Mouse (Mus musculus): ENCODE results near the gene Txndc8. TPM values are rescaled to one million over a fixed set of nuclear protein-coding genes. Genes with fewer than 3 reads are reported as not detected.

Gene Txndc8
- polyA plus RNA-seq, 2 experiments, result not detected

GRCm38 (mm10) chr4:58032714-58033113 is 23.8 kb upstream of the Txndc8 start:
- no peak overlapping the region for H3K4me3 ChIP-seq (ENCODE audit: insufficient read depth in 1 of 2, low read depth in 2 of 2, low read length in 2 of 2)
- no peak for ATAC-seq (ENCODE audit: insufficient read depth)
- DNase-seq (ENCODE audit: low read depth in 3 of 3, low spot score in 3 of 3), result no peak
- TF ChIP-seq EP300 (IDR thresholded peaks at IDR 0.05; ENCODE audit: low read depth), result no peak
- TF ChIP-seq CTCF (IDR thresholded peaks at IDR 0.05; ENCODE audit: low read depth), result no peak
- H3K9me3 ChIP-seq (ENCODE audit: control insufficient read depth, low read length), result no peaks in the 10 kb centered on the region
- 36% methylated on average over 1 of the region's 1 CpGs for whole genome bisulfite sequencing (ENCODE audit: insufficient replicate concordance)
- H3K9ac ChIP-seq (replicated peaks), result no peak overlapping the region
- H3K27me3 ChIP-seq (ENCODE audit: control insufficient read depth, insufficient read depth, low read length), result no peaks in the 10 kb centered on the region
- H3K4me1 ChIP-seq (replicated peaks; ENCODE audit: control insufficient read depth in 2 of 2, insufficient read depth in 2 of 2, low read length in 1 of 2), result no peaks in the 10 kb centered on the region; a peak in 1 of 4 replicates
- H3K4me2 ChIP-seq (ENCODE audit: low read depth), result no peak overlapping the region
- no peak overlapping the region for H3K27ac ChIP-seq
- no peaks in the 10 kb centered on the region for H3K36me3 ChIP-seq (replicated peaks; ENCODE audit: control insufficient read depth, insufficient read depth, low read depth)

GRCm38 (mm10) chr4:58003501-58003900 is 5.4 kb downstream of the Txndc8 start:
- Histone ChIP-seq H3K36me3 (replicated peaks; ENCODE audit: control insufficient read depth, insufficient read depth, low read depth) (no peaks in the 10 kb centered on the region), H3K27ac (no peak overlapping the region), H3K9me3 (ENCODE audit: control insufficient read depth, low read length) (no peaks in the 10 kb centered on the region), H3K9ac (replicated peaks) (no peak overlapping the region), H3K27me3 (ENCODE audit: control insufficient read depth, insufficient read depth, low read length) (no peaks in the 10 kb centered on the region), H3K4me3 (ENCODE audit: insufficient read depth in 1 of 2, low read depth in 2 of 2, low read length in 2 of 2) (no peak overlapping the region), H3K4me2 (ENCODE audit: low read depth) (no peak overlapping the region), H3K4me1 (replicated peaks; ENCODE audit: control insufficient read depth in 2 of 2, insufficient read depth in 2 of 2, low read length in 1 of 2) (no peaks in the 10 kb centered on the region)
- DNase-seq (ENCODE audit: low read depth in 3 of 3, low spot score in 3 of 3), result no peak
- TF ChIP-seq EP300 (IDR thresholded peaks at IDR 0.05; ENCODE audit: low read depth), result no peak
- TF ChIP-seq CTCF (IDR thresholded peaks at IDR 0.05; ENCODE audit: low read depth), result no peak
- WGBS (ENCODE audit: insufficient replicate concordance), result 55% methylated on average over 3 of the region's 3 CpGs
- ATAC-seq (ENCODE audit: insufficient read depth), result no peak

DNA sequence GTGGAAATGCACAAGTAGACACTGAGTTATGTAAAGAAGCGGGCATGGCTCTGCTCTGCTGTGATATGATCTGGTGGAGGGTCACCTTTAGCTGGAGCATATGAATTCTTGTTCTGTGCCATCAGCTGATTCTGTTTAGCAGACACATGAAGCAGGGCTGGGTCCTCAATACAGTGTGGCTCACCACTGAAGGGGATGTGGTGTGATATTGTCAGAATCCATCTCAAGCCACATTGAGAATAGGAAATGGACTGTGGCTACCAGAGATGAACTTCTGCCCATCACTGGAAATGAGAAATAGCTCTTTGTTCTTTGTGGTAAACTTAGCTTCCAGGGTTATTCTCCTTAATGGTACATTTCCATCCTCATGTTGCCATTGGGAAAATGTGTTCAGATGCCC is 17.5 kb downstream of the Txndc8 start:
- WGBS (ENCODE audit: insufficient replicate concordance), result 45% methylated on average over 1 of the region's 1 CpGs
- no peaks in the 10 kb centered on the region for H3K36me3 ChIP-seq (replicated peaks; ENCODE audit: control insufficient read depth, insufficient read depth, low read depth)
- DNase-seq (ENCODE audit: low read depth in 3 of 3, low spot score in 3 of 3) (no peak), ATAC-seq (ENCODE audit: insufficient read depth) (no peak)
- H3K27ac ChIP-seq, result no peak overlapping the region
- H3K4me3 ChIP-seq (ENCODE audit: insufficient read depth in 1 of 2, low read depth in 2 of 2, low read length in 2 of 2), result no peak overlapping the region
- H3K9ac ChIP-seq (replicated peaks), result no peak overlapping the region
- no peaks in the 10 kb centered on the region for H3K4me1 ChIP-seq (replicated peaks; ENCODE audit: control insufficient read depth in 2 of 2, insufficient read depth in 2 of 2, low read length in 1 of 2)
- H3K9me3 ChIP-seq (ENCODE audit: control insufficient read depth, low read length), result no peaks in the 10 kb centered on the region
- TF ChIP-seq CTCF (IDR thresholded peaks at IDR 0.05; ENCODE audit: low read depth), result no peak
- no peak for TF ChIP-seq EP300 (IDR thresholded peaks at IDR 0.05; ENCODE audit: low read depth)
- H3K4me2 ChIP-seq (ENCODE audit: low read depth), result no peak overlapping the region
- H3K27me3 ChIP-seq (ENCODE audit: control insufficient read depth, insufficient read depth, low read length), result no peaks in the 10 kb centered on the region

GRCm38 (mm10) chr4:57974400-57975117 is 34.4 kb downstream of the Txndc8 start:
- H3K27ac ChIP-seq, result no peak overlapping the region
- no peaks in the 10 kb centered on the region for H3K9me3 ChIP-seq (ENCODE audit: control insufficient read depth, low read length)
- no peak overlapping the region for H3K4me3 ChIP-seq (ENCODE audit: insufficient read depth in 1 of 2, low read depth in 2 of 2, low read length in 2 of 2)
- H3K9ac ChIP-seq (replicated peaks), result no peak overlapping the region
- 63% methylated on average over 6 of the region's 6 CpGs for WGBS (ENCODE audit: insufficient replicate concordance)
- no peaks in the 10 kb centered on the region for H3K27me3 ChIP-seq (ENCODE audit: control insufficient read depth, insufficient read depth, low read length)
- no peaks in the 10 kb centered on the region for H3K36me3 ChIP-seq (replicated peaks; ENCODE audit: control insufficient read depth, insufficient read depth, low read depth)
- DNase-seq (ENCODE audit: low read depth in 3 of 3, low spot score in 3 of 3) (no peak), ATAC-seq (ENCODE audit: insufficient read depth) (no peak)
- H3K4me1 ChIP-seq (replicated peaks; ENCODE audit: control insufficient read depth in 2 of 2, insufficient read depth in 2 of 2, low read length in 1 of 2), result no peaks in the 10 kb centered on the region
- TF ChIP-seq CTCF (IDR thresholded peaks at IDR 0.05; ENCODE audit: low read depth), result no peak
- TF ChIP-seq EP300 (IDR thresholded peaks at IDR 0.05; ENCODE audit: low read depth), result no peak
- H3K4me2 ChIP-seq (ENCODE audit: low read depth), result no peak overlapping the region

DNA sequence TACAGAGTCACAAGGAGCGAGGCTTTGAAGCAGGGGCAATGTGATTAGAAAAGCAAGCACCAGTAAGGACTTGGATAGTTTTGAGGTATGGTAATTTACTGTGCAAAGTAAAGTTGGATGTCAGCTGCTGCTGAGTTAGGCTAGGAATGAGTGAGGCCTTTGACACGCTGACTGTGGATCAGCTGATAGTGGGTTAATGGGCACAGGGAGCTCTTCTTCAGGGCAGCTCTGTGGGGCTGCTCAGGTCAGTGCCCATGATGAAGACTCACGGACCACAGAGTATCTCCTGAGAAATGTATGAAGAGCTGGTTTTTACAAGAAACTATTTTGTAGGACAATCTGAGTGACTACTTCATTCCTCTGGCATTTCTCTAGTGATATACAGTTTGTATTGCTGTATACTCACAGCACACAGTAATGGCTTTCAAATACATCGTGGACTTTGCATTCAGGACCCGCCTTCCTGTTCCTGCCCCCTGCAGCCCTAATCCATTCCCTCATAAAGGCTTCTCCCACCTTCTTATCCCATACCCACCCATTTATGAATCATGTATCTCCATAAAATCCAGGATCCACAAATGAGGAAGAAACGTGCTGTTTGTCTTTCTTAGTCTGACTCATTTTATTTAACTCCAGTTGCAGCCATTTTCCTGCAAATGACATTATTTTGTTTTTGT is 35.2 kb downstream of the Txndc8 start:
- DNase-seq (ENCODE audit: low read depth in 3 of 3, low spot score in 3 of 3) (no peak), ATAC-seq (ENCODE audit: insufficient read depth) (no peak)
- Histone ChIP-seq H3K9me3 (ENCODE audit: control insufficient read depth, low read length) (no peaks in the 10 kb centered on the region), H3K4me2 (ENCODE audit: low read depth) (no peak overlapping the region), H3K27ac (no peak overlapping the region), H3K4me3 (ENCODE audit: insufficient read depth in 1 of 2, low read depth in 2 of 2, low read length in 2 of 2) (no peak overlapping the region), H3K27me3 (ENCODE audit: control insufficient read depth, insufficient read depth, low read length) (no peaks in the 10 kb centered on the region), H3K9ac (replicated peaks) (no peak overlapping the region), H3K4me1 (replicated peaks; ENCODE audit: control insufficient read depth in 2 of 2, insufficient read depth in 2 of 2, low read length in 1 of 2) (no peaks in the 10 kb centered on the region), H3K36me3 (replicated peaks; ENCODE audit: control insufficient read depth, insufficient read depth, low read depth) (no peaks in the 10 kb centered on the region)
- WGBS (ENCODE audit: insufficient replicate concordance), result 48% methylated on average over 6 of the region's 6 CpGs
- TF ChIP-seq CTCF (IDR thresholded peaks at IDR 0.05; ENCODE audit: low read depth) (no peak), EP300 (IDR thresholded peaks at IDR 0.05; ENCODE audit: low read depth) (no peak)

All from liver, embryonic 14.5 days (tissue).